Mouse (Mus musculus) heart, adult 10 weeks (tissue): ENCODE results near the gene Gm33543. TPM values are rescaled to one million over a fixed set of nuclear protein-coding genes. Genes with fewer than 3 reads are reported as not detected.

Experiments used
- polyA plus RNA-seq: library from polyadenylated mRNA; stranded (reverse); fragments of 350-450 nt; fragmentation: Illumina TruSeq; extraction: RNeasy Lipid Tissue Mini Kit (QIAGEN cat#74804); gene quantifications from one replicate; pipeline ENCODE4 v1.2.3, GENCODE M21; 2014; ENCODE audit warnings: low read depth, low replicate concordance

The Gm33543 gene
- 13.3 TPM for polyA plus RNA-seq

GRCm38 (mm10) chr10:95842789-95843637 is at the start of gene Gm33543:
Gene Gm33543, minus strand, starts transcription at chr10:95842930.

Other genes starting within 250 kb of the Gm33543 start
- not detected for gene Anapc15-ps, start 169.5 kb downstream of the Gm33543 start, polyA plus RNA-seq
- gene Eea1, start 97.7 kb upstream of the Gm33543 start, polyA plus RNA-seq, result 16.7 TPM